Mouse (Mus musculus) olfactory bulb, adult 2 months (tissue): ENCODE results near the gene Ern1.

Experiments used
- CTCF ChIP-seq: fragments of 200-500 bp; IDR thresholded peaks from 2 replicates; pipeline ENCODE4 v1.5.1; 2012; ENCODE audit warnings: low read depth, mild to moderate bottlenecking, low read length, moderate library complexity; ENCODE audit not compliant: insufficient read depth
- POLR2A ChIP-seq: fragments of 200-500 bp; IDR thresholded peaks from 2 replicates; pipeline ENCODE4 v1.6.1; 2012; ENCODE audit warnings: mild to moderate bottlenecking, low read depth, low read length, moderate library complexity; ENCODE audit not compliant: insufficient read depth

DNA sequence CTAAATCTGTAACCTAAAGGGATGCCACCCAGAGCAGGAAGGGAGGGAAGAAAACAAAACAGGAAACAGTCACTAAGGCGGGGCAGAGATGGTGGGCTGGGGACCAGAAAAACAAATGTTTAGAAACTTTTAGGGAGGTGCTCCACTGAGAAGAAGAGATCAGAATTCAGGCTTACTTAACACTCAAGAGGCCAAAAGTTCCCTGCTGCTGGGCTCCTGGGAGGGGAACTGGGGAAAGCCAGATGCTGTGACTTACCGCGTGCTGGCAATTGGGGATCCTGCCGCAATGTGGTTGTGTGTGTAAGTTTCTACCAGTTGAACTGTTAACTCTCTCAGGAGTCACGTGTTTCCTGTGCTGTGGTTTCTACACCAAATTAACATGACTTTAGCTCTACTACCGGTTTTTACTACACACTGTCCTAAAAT, 99.8 kb downstream of the Ern1 start, which contains the start of gene Icam2:
- no peak for TF ChIP-seq POLR2A
- TF ChIP-seq CTCF: no peak
